Mouse (Mus musculus) ES-Bruce4 (cell line): ENCODE results near the gene Slc35f1.

Experiments used
- CTCF ChIP-seq: IDR thresholded peaks from one replicate; pipeline ENCODE4 v1.8.1; 2011; ENCODE audit warnings: low read depth, low read length
- POLR2A ChIP-seq: IDR thresholded peaks from one replicate; pipeline ENCODE4 v1.8.1; 2011; ENCODE audit warnings: low read length; ENCODE audit not compliant: insufficient read depth

GRCm38 (mm10) chr10:52877263-52878021 lies 187.1 kb downstream of the Slc35f1 start:
- TF ChIP-seq POLR2A (no peak), CTCF (no peak)
